Mouse (Mus musculus) embryonic facial prominence, embryonic 15.5 days (tissue): ENCODE results near the gene Lmln. TPM values are rescaled to one million over a fixed set of nuclear protein-coding genes. Genes with fewer than 3 reads are reported as not detected.

ENCODE experiments used
- ATAC-seq: fragments of 200-750 bp; cut with Nextera tagmentation; 2 replicates; pipeline ENCODE4 v1.8.0; 2017; ENCODE audit warnings: low read depth, moderate TSS enrichment; ENCODE audit not compliant: insufficient number of reproducible peaks, low FRiP score, low TSS enrichment
- H3K27ac ChIP-seq: fragments of 300-500 bp; sonication (generic); replicated peaks from 2 replicates; pipeline ENCODE4 v1.5.1; 2015; ENCODE audit warnings: mild to moderate bottlenecking, inconsistent platforms
- H3K27me3 ChIP-seq: fragments of 300-500 bp; sonication (generic); 2 replicates; pipeline ENCODE4 v1.6.1; 2015; ENCODE audit warnings: inconsistent platforms
- H3K36me3 ChIP-seq: fragments of 300-500 bp; sonication (generic); 2 replicates; pipeline ENCODE4 v1.6.1; 2015; ENCODE audit warnings: mild to moderate bottlenecking, inconsistent platforms
- H3K4me1 ChIP-seq: fragments of 300-500 bp; sonication (generic); 2 replicates; pipeline ENCODE4 v1.6.1; 2015; ENCODE audit warnings: inconsistent platforms
- H3K4me2 ChIP-seq: fragments of 300-500 bp; sonication (generic); replicated peaks from 2 replicates; pipeline ENCODE4 v1.6.1; 2015; ENCODE audit warnings: mild to moderate bottlenecking, inconsistent platforms
- H3K4me3 ChIP-seq: fragments of 300-500 bp; sonication (generic); replicated peaks from 2 replicates; pipeline ENCODE4 v1.5.1; 2015; ENCODE audit warnings: mild to moderate bottlenecking, inconsistent platforms
- H3K9ac ChIP-seq: fragments of 300-500 bp; sonication (generic); 2 replicates; pipeline ENCODE4 v1.6.1; 2015; ENCODE audit warnings: inconsistent platforms
- H3K9me3 ChIP-seq: fragments of 300-500 bp; sonication (generic); replicated peaks from 2 replicates; pipeline ENCODE4 v1.6.1; 2016; ENCODE audit warnings: inconsistent platforms
- WGBS: fragments of 180-500 bp; shearing (Covaris S2); methylation state at CpG from one replicate; pipeline ENCODE4 v1.1.7; 2015; 5-methylcytosine and 5-hydroxymethylcytosine counted together
- polyA plus RNA-seq: library from polyadenylated mRNA; unstranded; fragments of >200 nt; fragmentation: Nextera tagmentation; extraction: Ambion mirVana; gene quantifications from 2 replicates; pipeline ENCODE4 v1.2.1, GENCODE M21; 2015

Gene Lmln
- polyA plus RNA-seq, 1 experiment from 2014 or later: 2.3 TPM

GRCm38 (mm10) chr16:33077069-33077627, 14.8 kb downstream of the Lmln start:
- Histone ChIP-seq H3K4me3 (no peak overlapping the region), H3K36me3 (no peaks in the 10 kb centered on the region), H3K4me1 (no peaks in the 10 kb centered on the region), H3K9me3 (no peaks in the 10 kb centered on the region), H3K9ac (no peak overlapping the region), H3K4me2 (no peak overlapping the region), H3K27ac (0 out of 2 replicates have a peak overlapping the region, but pooled peaks have one; percentile 17), H3K27me3 (no peaks in the 10 kb centered on the region)
- no peak for ATAC-seq
- 78% methylated on average over 5 of the region's 5 CpGs for WGBS

- Histone ChIP-seq H3K4me3 (no peak overlapping the region), H3K4me1 (no peaks in the 10 kb centered on the region), H3K9me3 (no peaks in the 10 kb centered on the region), H3K27ac (no peak overlapping the region), H3K4me2 (no peak overlapping the region), H3K36me3 (peaks cover 3% of the 10 kb centered on the region; the same call in 1 of the 2 replicates), H3K9ac (no peak overlapping the region), H3K27me3 (no peaks in the 10 kb centered on the region)
- WGBS: 94% methylated on average over 7 of the region's 7 CpGs
- ATAC-seq: no peak
Observed at GRCm38 (mm10) chr16:33080063-33080462, 17.7 kb downstream of the Lmln start.

DNA sequence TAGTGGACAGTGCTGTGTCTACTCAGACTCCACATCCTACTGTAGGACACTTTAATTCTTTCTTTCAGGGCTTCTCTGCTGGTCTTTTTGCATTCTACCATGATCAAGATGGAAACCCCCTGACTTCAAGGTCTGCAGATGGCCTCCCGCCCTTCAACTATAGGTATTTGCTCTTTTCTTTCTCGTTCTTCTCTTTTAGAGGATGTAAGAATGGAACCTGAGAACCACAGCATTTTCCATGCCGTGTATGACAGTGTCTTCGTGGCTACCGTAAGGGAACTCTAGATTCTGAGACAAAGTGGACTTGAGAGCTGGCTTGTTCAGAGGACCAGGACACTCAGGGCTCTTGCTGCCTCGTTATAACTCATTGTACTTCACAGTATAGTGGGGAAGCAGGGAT, 20.6 kb downstream of the Lmln start:
- ATAC-seq: no peak
- Histone ChIP-seq H3K4me3 (no peak overlapping the region), H3K27me3 (no peaks in the 10 kb centered on the region), H3K27ac (no peak overlapping the region), H3K4me1 (no peaks in the 10 kb centered on the region), H3K4me2 (no peak overlapping the region), H3K9ac (no peak overlapping the region), H3K9me3 (no peaks in the 10 kb centered on the region), H3K36me3 (peaks cover 3% of the 10 kb centered on the region; the same call in 1 of the 2 replicates)
- 84% methylated on average over 6 of the region's 6 CpGs for WGBS

DNA sequence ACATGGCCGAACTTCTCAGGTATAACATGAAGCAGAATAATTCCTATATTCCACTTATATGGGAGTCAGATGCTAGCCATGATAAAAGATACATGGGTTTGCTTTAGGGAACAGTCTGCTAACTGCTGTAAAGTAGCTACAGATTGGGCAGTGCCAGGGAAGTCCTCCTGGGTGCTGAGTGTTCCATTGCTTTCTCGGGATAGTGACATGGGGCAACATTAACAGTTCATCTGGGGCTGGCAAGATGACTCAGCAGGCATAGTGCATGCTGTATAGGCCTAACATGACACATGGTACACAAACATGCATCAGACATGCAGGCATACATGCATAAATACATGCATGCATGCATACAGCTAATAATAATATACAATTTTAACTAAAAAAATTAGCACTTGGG, 21.7 kb downstream of the Lmln start:
- no peak overlapping the region for H3K9ac ChIP-seq
- H3K27ac ChIP-seq: no peak overlapping the region
- no peaks in the 10 kb centered on the region for H3K4me1 ChIP-seq
- no peak overlapping the region for H3K4me2 ChIP-seq
- peaks cover 3% of the 10 kb centered on the region; the same call in 1 of the 2 replicates for H3K36me3 ChIP-seq
- no peak overlapping the region for H3K4me3 ChIP-seq
- 87% methylated on average over 2 of the region's 2 CpGs for WGBS
- H3K9me3 ChIP-seq: no peaks in the 10 kb centered on the region
- no peaks in the 10 kb centered on the region for H3K27me3 ChIP-seq
- no peak for ATAC-seq

DNA sequence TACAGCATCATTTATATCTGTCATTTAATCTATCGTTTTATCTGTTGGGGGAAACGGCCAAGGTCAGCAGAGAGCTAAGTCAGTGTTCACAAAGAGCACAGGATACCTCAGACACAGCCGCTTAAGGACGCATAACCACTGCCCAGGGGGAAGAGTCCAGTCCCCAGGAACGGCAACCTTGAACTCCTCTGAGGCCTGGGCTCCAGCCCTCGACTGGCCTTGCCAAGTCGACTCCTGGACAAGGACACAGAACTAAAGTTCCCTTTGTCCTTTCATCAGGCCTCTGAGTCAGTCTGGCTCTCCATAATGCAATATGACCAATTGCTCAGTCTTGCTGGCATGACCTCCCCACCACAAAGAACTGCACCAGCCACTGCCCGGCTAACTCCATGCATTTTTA, 23.3 kb downstream of the Lmln start:
- WGBS: 75% methylated on average over 8 of the region's 8 CpGs
- Histone ChIP-seq H3K9ac (no peak overlapping the region), H3K4me1 (no peaks in the 10 kb centered on the region), H3K4me2 (no peak overlapping the region), H3K9me3 (no peaks in the 10 kb centered on the region), H3K36me3 (peaks cover 3% of the 10 kb centered on the region; the same call in 1 of the 2 replicates), H3K27me3 (no peaks in the 10 kb centered on the region), H3K27ac (no peak overlapping the region), H3K4me3 (no peak overlapping the region)
- no peak for ATAC-seq

DNA sequence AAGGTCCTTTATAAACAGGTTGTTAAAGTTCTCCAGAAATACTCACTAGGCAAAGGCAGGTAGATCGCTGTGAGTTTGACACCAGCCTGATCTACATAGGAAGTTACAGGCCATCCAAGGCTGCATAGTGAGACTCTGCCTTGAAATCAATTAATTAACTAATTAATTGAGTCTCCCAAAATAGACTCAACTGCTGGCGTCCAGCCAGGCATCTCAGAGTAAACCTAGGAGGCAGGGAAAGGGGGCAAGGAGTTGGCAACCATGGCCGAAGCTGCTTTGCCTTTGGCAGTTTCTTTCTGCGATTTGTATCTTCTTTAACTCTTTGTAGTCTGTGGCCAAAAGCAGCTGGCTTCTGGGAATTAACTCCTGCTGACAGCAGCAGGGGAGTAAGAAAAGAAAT, 51.4 kb downstream of the Lmln start:
- no peak overlapping the region for H3K9ac ChIP-seq
- H3K9me3 ChIP-seq: no peaks in the 10 kb centered on the region
- whole genome bisulfite sequencing: 35% methylated on average over 4 of the region's 4 CpGs
- H3K36me3 ChIP-seq: no peaks in the 10 kb centered on the region
- no peaks in the 10 kb centered on the region for H3K27me3 ChIP-seq
- H3K4me1 ChIP-seq: 0 out of 2 replicates have a peak, but pooled peaks cover 3% of the 10 kb centered on the region
- no peak overlapping the region for H3K4me3 ChIP-seq
- H3K4me2 ChIP-seq: no peak overlapping the region
- no peak overlapping the region for H3K27ac ChIP-seq
- no peak for ATAC-seq

DNA sequence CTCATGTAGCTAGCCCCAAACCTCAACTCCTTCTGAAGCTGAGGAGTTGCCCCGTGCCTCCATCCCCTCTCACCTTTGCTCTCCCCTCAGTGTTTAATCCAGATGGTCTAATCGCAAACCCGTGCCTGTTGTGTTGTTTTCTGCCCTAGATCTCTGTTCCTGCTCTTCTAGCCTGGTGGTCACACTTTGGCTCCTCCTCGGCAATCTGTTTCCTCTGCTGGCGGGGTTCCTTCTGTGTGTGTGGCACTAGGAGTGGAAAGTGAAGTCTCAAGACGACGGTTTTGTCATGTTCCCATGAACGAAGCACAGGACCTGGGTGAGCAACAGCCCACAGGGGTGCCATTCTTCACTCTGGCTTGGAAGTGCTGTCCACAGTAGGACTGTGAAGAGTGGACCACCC, 61.1 kb downstream of the Lmln start:
- Histone ChIP-seq H3K4me1 (peaks cover 12% of the 10 kb centered on the region), H3K9ac (no peak overlapping the region), H3K4me2 (no peak overlapping the region), H3K9me3 (no peaks in the 10 kb centered on the region), H3K4me3 (no peak overlapping the region), H3K36me3 (no peaks in the 10 kb centered on the region; the same call in 1 of the 2 replicates), H3K27me3 (no peaks in the 10 kb centered on the region), H3K27ac (no peak overlapping the region)
- 63% methylated on average over 8 of the region's 8 CpGs for WGBS
- no peak for ATAC-seq

DNA sequence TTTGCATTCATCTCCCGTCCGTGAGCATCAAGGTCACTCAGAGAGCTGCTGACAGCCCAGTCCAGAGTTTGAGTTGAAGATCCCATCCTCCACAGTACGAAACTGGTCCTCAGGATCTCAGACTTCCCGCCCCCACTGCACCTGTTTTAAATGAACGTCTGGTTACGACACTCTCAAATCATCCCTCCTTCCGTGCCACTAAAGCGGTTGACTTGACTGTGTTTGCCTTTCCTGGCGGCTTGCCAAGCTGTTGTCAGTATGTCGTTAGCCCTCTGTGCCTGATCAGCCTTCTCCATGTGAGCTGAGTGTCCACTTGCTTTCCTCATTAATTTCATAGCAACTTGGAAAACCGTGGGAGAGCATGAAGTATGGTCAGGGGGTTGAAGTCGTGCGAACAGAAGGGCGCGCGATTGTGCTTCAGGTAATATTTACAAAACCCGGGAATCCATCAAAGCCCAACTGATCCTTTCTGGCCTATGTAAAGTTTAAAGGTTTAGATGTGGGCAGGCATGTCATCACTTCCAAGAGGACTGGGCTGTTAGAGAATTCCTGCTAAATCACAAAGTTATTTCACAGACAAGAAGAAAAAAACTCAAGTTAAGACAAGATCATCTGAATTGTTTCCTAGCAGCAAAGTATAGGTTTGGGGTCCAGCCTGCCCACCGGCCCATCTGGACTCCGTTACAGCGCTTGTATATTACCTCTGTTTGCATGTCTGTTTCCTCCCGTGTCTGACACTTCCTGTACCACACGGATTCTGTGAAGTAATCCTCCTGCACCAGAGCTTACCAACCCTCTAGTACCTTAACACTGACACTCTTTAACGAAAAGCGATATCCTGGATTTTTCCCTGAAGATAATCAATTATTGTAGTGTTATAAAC, 61.9 kb downstream of the Lmln start:
- Histone ChIP-seq H3K27ac (no peak overlapping the region), H3K4me1 (peaks cover 12% of the 10 kb centered on the region), H3K9me3 (no peaks in the 10 kb centered on the region), H3K36me3 (no peaks in the 10 kb centered on the region; the same call in 1 of the 2 replicates), H3K27me3 (no peaks in the 10 kb centered on the region), H3K9ac (no peak overlapping the region), H3K4me3 (no peak overlapping the region), H3K4me2 (no peak overlapping the region)
- no peak for ATAC-seq
- 44% methylated on average over 24 of the region's 24 CpGs for WGBS

DNA sequence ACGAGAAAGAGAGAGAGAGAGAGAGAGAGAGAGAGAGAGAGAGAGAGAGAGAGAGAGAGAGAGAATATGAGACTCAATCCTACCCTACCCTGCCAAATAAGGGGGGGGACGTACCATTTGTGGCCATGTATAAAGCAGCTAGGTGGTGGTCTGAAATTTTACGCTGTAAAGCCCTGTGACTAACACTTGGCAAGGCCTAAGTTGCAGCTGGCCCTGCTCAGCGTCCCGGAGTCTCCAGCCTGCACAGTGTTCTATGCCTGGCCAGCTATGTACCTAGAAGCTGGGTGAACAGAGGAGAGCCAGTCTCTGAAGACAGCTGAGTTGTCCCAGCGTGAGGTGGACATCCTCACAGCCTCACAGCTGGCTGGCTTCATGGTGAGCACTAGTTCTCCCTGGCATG, 64.7 kb downstream of the Lmln start:
- Histone ChIP-seq H3K4me2 (no peak overlapping the region), H3K9ac (no peak overlapping the region), H3K4me3 (no peak overlapping the region), H3K27ac (no peak overlapping the region), H3K9me3 (no peaks in the 10 kb centered on the region), H3K36me3 (no peaks in the 10 kb centered on the region; the same call in 1 of the 2 replicates), H3K27me3 (no peaks in the 10 kb centered on the region), H3K4me1 (peaks cover 22% of the 10 kb centered on the region)
- peak; percentile 85 for ATAC-seq
- WGBS: 42% methylated on average over 6 of the region's 6 CpGs

DNA sequence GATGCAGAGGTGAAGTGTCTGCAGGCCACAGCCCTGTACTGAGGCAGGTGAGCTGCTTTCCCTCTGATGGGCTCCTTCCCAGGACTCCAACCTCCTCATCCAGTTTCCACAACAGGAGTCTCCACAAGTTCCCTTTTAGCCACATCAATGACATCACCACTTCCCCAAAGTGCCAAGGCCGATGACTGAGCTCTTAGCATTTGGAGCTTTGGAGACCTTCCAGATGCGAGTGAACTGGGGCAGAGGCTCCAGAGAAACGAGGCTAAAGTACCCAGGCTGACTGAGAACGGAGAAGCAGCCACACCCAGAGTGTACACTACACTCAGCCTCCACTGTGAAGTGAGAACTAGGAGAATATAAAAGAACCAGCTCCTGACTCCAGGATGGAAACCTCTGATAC, 68.4 kb downstream of the Lmln start:
- ATAC-seq: no peak
- Histone ChIP-seq H3K9me3 (no peaks in the 10 kb centered on the region), H3K27ac (no peak overlapping the region), H3K4me3 (no peak overlapping the region), H3K9ac (no peak overlapping the region), H3K4me1 (peaks cover 21% of the 10 kb centered on the region), H3K36me3 (no peaks in the 10 kb centered on the region), H3K27me3 (no peaks in the 10 kb centered on the region), H3K4me2 (no peak overlapping the region)
- WGBS: 29% methylated on average over 4 of the region's 4 CpGs

DNA sequence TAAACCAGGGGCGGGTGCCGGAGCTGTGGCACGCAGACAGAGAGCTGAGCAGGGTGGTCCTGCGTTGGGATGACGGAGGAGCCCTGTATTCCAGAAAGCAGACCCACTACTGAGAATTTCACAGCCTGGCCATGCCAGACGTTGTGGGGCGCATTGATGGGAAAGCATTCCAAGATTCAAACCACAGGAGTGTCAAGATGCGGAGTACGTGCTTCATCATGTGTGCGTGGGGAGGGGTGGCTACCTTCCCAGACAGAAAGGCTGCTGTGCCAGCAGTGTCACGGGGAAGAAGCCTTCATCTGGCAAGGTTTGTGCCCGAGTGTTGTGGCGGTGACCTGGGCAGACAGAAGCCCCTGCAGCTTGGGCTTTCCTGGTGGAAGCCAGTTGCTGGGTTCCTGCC, 70.9 kb downstream of the Lmln start:
- H3K9ac ChIP-seq: no peak overlapping the region
- no peak overlapping the region for H3K4me2 ChIP-seq
- H3K4me1 ChIP-seq: peaks cover 18% of the 10 kb centered on the region
- no peaks in the 10 kb centered on the region for H3K27me3 ChIP-seq
- no peak overlapping the region for H3K4me3 ChIP-seq
- ATAC-seq: no peak
- H3K27ac ChIP-seq: no peak overlapping the region
- WGBS: 53% methylated on average over 13 of the region's 13 CpGs
- H3K9me3 ChIP-seq: no peaks in the 10 kb centered on the region
- H3K36me3 ChIP-seq: no peaks in the 10 kb centered on the region
